Mouse (Mus musculus): ENCODE measurements around the gene Sco2.

Gene Sco2

GRCm38 (mm10) chr15:89339696-89340095, 34.0 kb downstream of the Sco2 start:
- in situ Hi-C loops (cut with MboI; ENCODE audit: low pct_unique_long_range_greater_than_20kb in 1 of 2, low sequenced_read_pairs in 2 of 2, unreplicated experiment in 1 of 2), result no loop called here

DNA sequence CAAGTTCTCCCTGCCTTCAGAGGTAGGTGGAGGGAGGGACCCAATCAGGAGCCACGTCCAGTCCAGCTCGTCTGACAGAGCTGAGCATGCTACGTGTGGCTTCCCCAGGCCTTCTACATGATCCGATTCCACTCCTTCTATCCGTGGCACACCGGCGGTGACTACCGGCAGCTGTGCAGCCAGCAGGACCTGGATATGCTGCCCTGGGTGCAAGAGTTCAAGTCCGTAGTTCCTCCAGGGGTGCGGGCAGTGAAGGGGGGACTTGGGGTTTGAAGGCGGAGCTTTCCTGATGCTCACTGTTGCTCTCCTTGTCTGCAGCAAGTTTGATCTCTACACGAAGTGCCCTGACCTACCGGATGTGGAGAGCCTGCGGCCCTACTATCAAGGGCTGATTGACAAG, 37.2 kb downstream of the Sco2 start:
- in situ Hi-C loops (cut with MboI; ENCODE audit: low pct_unique_long_range_greater_than_20kb in 1 of 2, low sequenced_read_pairs in 2 of 2, unreplicated experiment in 1 of 2), result no loop called here

DNA sequence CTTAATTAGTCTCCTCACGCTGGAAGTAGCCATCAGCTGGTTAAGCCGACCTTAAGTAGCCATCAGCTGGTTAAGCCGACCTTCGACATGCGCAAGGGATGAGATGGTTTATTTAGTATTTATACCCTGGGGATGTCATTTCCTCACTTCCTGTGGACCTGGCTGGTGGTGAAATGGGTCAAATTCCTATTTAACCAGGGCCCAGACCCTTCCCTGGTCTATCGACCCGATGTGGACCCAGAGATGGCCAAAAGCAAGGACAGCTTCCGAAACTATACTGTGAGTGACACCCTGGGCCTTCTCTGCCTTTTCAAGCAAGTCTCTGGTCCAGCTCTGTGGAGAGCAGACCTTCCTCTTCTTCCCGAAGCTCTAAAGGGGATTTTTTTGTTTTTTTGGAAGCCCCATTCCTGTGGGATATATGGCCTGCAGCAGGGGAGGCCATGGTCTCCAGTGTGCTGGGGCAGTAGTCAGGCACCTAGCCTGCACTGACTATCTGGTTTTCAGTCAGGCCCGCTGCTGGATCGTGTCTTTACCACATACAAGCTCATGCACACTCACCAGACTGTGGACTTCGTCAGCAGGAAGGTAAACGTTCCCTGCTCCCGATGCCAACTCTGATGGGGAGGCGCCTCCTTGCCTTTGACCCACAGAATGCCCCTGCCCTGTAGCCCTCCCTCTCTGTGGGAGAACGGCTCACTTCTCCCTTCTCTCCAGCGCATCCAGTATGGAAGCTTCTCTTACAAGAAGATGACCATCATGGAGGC, 38.7 kb downstream of the Sco2 start:
- in situ Hi-C loops (cut with MboI; ENCODE audit: low pct_unique_long_range_greater_than_20kb in 1 of 2, low sequenced_read_pairs in 2 of 2, unreplicated experiment in 1 of 2), result no loop called here

GRCm38 (mm10) chr15:89334271-89334670, 39.4 kb downstream of the Sco2 start, which contains the start of gene Miox:
Gene Miox, plus strand, starts transcription at chr15:89334398.
- in situ Hi-C loops (cut with MboI; ENCODE audit: low pct_unique_long_range_greater_than_20kb in 1 of 2, low sequenced_read_pairs in 2 of 2, unreplicated experiment in 1 of 2), result no loop called here

DNA sequence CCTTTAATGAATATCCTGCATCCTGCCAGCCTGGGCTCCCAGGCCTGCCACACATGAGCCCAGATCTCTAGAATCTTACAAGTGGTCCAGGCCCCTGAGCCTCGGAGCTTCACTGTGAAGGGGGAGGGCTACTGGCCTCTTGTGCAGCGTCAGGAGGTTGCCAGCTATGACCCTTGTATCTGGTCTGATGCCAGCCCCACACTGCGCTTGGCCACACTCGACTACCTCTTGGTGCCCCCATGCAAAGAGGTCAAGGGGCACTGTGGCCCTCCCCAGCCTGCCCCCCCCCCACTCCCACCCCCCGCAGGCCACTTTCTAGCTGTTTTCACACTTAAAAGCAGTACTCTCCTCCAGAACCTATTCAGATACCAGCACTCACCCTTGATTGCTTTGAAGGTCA, 47.2 kb downstream of the Sco2 start:
- in situ Hi-C loops (cut with MboI; ENCODE audit: low pct_unique_long_range_greater_than_20kb in 1 of 2, low sequenced_read_pairs in 2 of 2, unreplicated experiment in 1 of 2), result no loop called here

- in situ Hi-C loops (cut with MboI; ENCODE audit: low pct_unique_long_range_greater_than_20kb in 1 of 2, low sequenced_read_pairs in 2 of 2, unreplicated experiment in 1 of 2), result no loop called here
These were observed 50.0 kb downstream of the Sco2 start for GRCm38 (mm10) chr15:89323656-89324055.

- in situ Hi-C loops (cut with MboI; ENCODE audit: low pct_unique_long_range_greater_than_20kb in 1 of 2, low sequenced_read_pairs in 2 of 2, unreplicated experiment in 1 of 2), result no loop called here
These were observed 50.8 kb downstream of the Sco2 start, which contains the start of gene Adm2 for GRCm38 (mm10) chr15:89322670-89323522. Gene Adm2, plus strand, starts transcription at chr15:89322720.
